Mouse (Mus musculus): Measurements from ENCODE around the gene Soga3. TPM values are rescaled to one million over a fixed set of nuclear protein-coding genes. Genes with fewer than 3 reads are reported as not detected.

Gene Soga3
- total and polyA plus RNA-seq, 2 experiments from 2014 or later, result 132 to 139 TPM

GRCm38 (mm10) chr10:29176881-29177280, 33.2 kb downstream of the Soga3 start:
- Histone ChIP-seq H3K27ac (no peak overlapping the region), H3K4me3 (ENCODE audit: low read length) (no peak overlapping the region), H3K4me2 (ENCODE audit: low read depth, low read length) (no peak overlapping the region), H3K9me3 (ENCODE audit: low read length) (0 out of 2 replicates have a peak, but pooled peaks cover 2% of the 10 kb centered on the region), H3K4me1 (ENCODE audit: insufficient read depth, low read length) (no peaks in the 10 kb centered on the region), H3K36me3 (ENCODE audit: insufficient read depth, low read length) (peaks cover 6% of the 10 kb centered on the region; the same call in 1 of the 2 replicates), H3K27me3 (ENCODE audit: insufficient read depth, low read length) (no peaks in the 10 kb centered on the region), H3K9ac (replicated peaks; ENCODE audit: low read length) (no peak overlapping the region)
- no peak for ATAC-seq
- WGBS, result 53% methylated on average over 4 of the region's 4 CpGs
- DNase-seq (ENCODE audit: low spot score), result no peak
- no peak for TF ChIP-seq CTCF (IDR thresholded peaks at IDR 0.05; ENCODE audit: low read depth)

GRCm38 (mm10) chr10:29178003-29178402, 34.4 kb downstream of the Soga3 start:
- 47% methylated on average over 2 of the region's 2 CpGs for WGBS
- no peaks in the 10 kb centered on the region for H3K27me3 ChIP-seq (ENCODE audit: insufficient read depth, low read length)
- no peak overlapping the region for H3K9ac ChIP-seq (replicated peaks; ENCODE audit: low read length)
- no peak for ATAC-seq
- no peak overlapping the region for H3K4me2 ChIP-seq (ENCODE audit: low read depth, low read length)
- DNase-seq (ENCODE audit: low spot score), result no peak
- no peaks in the 10 kb centered on the region for H3K4me1 ChIP-seq (ENCODE audit: insufficient read depth, low read length)
- TF ChIP-seq CTCF (IDR thresholded peaks at IDR 0.05; ENCODE audit: low read depth), result no peak
- H3K36me3 ChIP-seq (ENCODE audit: insufficient read depth, low read length), result peaks cover 9% of the 10 kb centered on the region; the same call in 1 of the 2 replicates
- no peak overlapping the region for H3K27ac ChIP-seq
- H3K4me3 ChIP-seq (ENCODE audit: low read length), result no peak overlapping the region
- H3K9me3 ChIP-seq (ENCODE audit: low read length), result no peaks in the 10 kb centered on the region

- H3K36me3 ChIP-seq (ENCODE audit: insufficient read depth, low read length), result peaks cover 9% of the 10 kb centered on the region; the same call in 1 of the 2 replicates
Measured at GRCm38 (mm10) chr10:29180210-29180609, 36.6 kb downstream of the Soga3 start.

GRCm38 (mm10) chr10:29181046-29181445, 37.4 kb downstream of the Soga3 start:
- no peak overlapping the region for H3K4me2 ChIP-seq (ENCODE audit: low read depth, low read length)
- H3K27me3 ChIP-seq (ENCODE audit: insufficient read depth, low read length), result no peaks in the 10 kb centered on the region
- no peak overlapping the region for H3K9ac ChIP-seq (replicated peaks; ENCODE audit: low read length)
- DNase-seq (ENCODE audit: low spot score), result no peak
- H3K27ac ChIP-seq, result no peak overlapping the region
- 67% methylated on average over 2 of the region's 2 CpGs for WGBS
- no peak for TF ChIP-seq CTCF (IDR thresholded peaks at IDR 0.05; ENCODE audit: low read depth)
- H3K4me1 ChIP-seq (ENCODE audit: insufficient read depth, low read length), result no peaks in the 10 kb centered on the region
- H3K36me3 ChIP-seq (ENCODE audit: insufficient read depth, low read length), result peaks cover 9% of the 10 kb centered on the region; the same call in 1 of the 2 replicates
- no peak for ATAC-seq
- no peaks in the 10 kb centered on the region for H3K9me3 ChIP-seq (ENCODE audit: low read length)
- no peak overlapping the region for H3K4me3 ChIP-seq (ENCODE audit: low read length)

More at GRCm38 (mm10) chr10:29180210-29180609, 36.6 kb downstream of the Soga3 start:
- Histone ChIP-seq H3K4me2 (ENCODE audit: low read depth, low read length) (no peak overlapping the region), H3K27me3 (ENCODE audit: insufficient read depth, low read length) (no peaks in the 10 kb centered on the region), H3K9me3 (ENCODE audit: low read length) (no peaks in the 10 kb centered on the region), H3K4me1 (ENCODE audit: insufficient read depth, low read length) (no peaks in the 10 kb centered on the region), H3K27ac (no peak overlapping the region), H3K9ac (replicated peaks; ENCODE audit: low read length) (no peak overlapping the region), H3K4me3 (ENCODE audit: low read length) (no peak overlapping the region)
- ATAC-seq (no peak), DNase-seq (ENCODE audit: low spot score) (no peak)
- TF ChIP-seq CTCF (IDR thresholded peaks at IDR 0.05; ENCODE audit: low read depth), result no peak
- 67% methylated on average over 3 of the region's 3 CpGs for WGBS

- Histone ChIP-seq H3K4me3 (ENCODE audit: low read length) (no peak overlapping the region), H3K4me1 (ENCODE audit: insufficient read depth, low read length) (no peaks in the 10 kb centered on the region), H3K9me3 (ENCODE audit: low read length) (no peaks in the 10 kb centered on the region), H3K27ac (no peak overlapping the region), H3K36me3 (ENCODE audit: insufficient read depth, low read length) (peaks cover 16% of the 10 kb centered on the region), H3K27me3 (ENCODE audit: insufficient read depth, low read length) (no peaks in the 10 kb centered on the region), H3K9ac (replicated peaks; ENCODE audit: low read length) (no peak overlapping the region), H3K4me2 (ENCODE audit: low read depth, low read length) (no peak overlapping the region)
- TF ChIP-seq CTCF (IDR thresholded peaks at IDR 0.05; ENCODE audit: low read depth), result no peak
- ATAC-seq (no peak), DNase-seq (ENCODE audit: low spot score) (no peak)
Measured at GRCm38 (mm10) chr10:29193769-29194168, 50.1 kb downstream of the Soga3 start.

GRCm38 (mm10) chr10:29196811-29197210, 53.2 kb downstream of the Soga3 start:
- H3K9ac ChIP-seq (replicated peaks; ENCODE audit: low read length), result no peak overlapping the region
- ATAC-seq, result 0 out of 2 replicates have a peak, but pooled peaks have one; percentile 18
- H3K9me3 ChIP-seq (ENCODE audit: low read length), result no peaks in the 10 kb centered on the region
- H3K27me3 ChIP-seq (ENCODE audit: insufficient read depth, low read length), result no peaks in the 10 kb centered on the region
- no peak for DNase-seq (ENCODE audit: low spot score)
- no peak for TF ChIP-seq CTCF (IDR thresholded peaks at IDR 0.05; ENCODE audit: low read depth)
- H3K4me2 ChIP-seq (ENCODE audit: low read depth, low read length), result no peak overlapping the region
- peaks cover 30% of the 10 kb centered on the region for H3K36me3 ChIP-seq (ENCODE audit: insufficient read depth, low read length)
- H3K27ac ChIP-seq, result no peak overlapping the region
- WGBS, result 97% methylated on average over 33 of the region's 33 CpGs
- H3K4me3 ChIP-seq (ENCODE audit: low read length), result no peak overlapping the region
- H3K4me1 ChIP-seq (ENCODE audit: insufficient read depth, low read length), result no peaks in the 10 kb centered on the region

- ATAC-seq, result no peak
- TF ChIP-seq CTCF (IDR thresholded peaks at IDR 0.05; ENCODE audit: low read depth), result no peak
- 88% methylated on average over 7 of the region's 7 CpGs for WGBS
Measured at GRCm38 (mm10) chr10:29198642-29199041, 55.0 kb downstream of the Soga3 start, which contains the start of gene Gm49353. Gene Gm49353, plus strand, starts transcription at chr10:29198954.

More at GRCm38 (mm10) chr10:29198642-29199041, 55.0 kb downstream of the Soga3 start, which contains the start of gene Gm49353:
- no peak within 1 kb of the TSS for H3K9ac ChIP-seq (replicated peaks; ENCODE audit: low read length)
- no peaks in the 10 kb centered on the region for H3K27me3 ChIP-seq (ENCODE audit: insufficient read depth, low read length)
- peaks cover 30% of the 10 kb centered on the region for H3K36me3 ChIP-seq (ENCODE audit: insufficient read depth, low read length)
- no peak within 1 kb of the TSS for H3K27ac ChIP-seq
- no peaks in the 10 kb centered on the region for H3K4me1 ChIP-seq (ENCODE audit: insufficient read depth, low read length)
- no peak within 1 kb of the TSS for H3K4me3 ChIP-seq (ENCODE audit: low read length)
- no peaks in the 10 kb centered on the region for H3K9me3 ChIP-seq (ENCODE audit: low read length)
- DNase-seq (ENCODE audit: low spot score), result no peak
- H3K4me2 ChIP-seq (ENCODE audit: low read depth, low read length), result no peak within 1 kb of the TSS
